Mouse (Mus musculus) embryonic facial prominence, embryonic 10.5 days (tissue): ENCODE measurements around the gene Rab3ip. TPM values are rescaled to one million over a fixed set of nuclear protein-coding genes. Genes with fewer than 3 reads are reported as not detected.
A peak's percentile ranks its signal among the peaks of the same experiment; 100 is the strongest.

Source experiments
- DNase-seq: peaks from one replicate; pipeline ENCODE4 v3.0.0-alpha.2; 2017; ENCODE audit warnings: low spot score
- H3K27ac ChIP-seq: fragments of 300-500 bp; sonication (generic); replicated peaks from 2 replicates; pipeline ENCODE4 v1.5.1; 2016; ENCODE audit warnings: mild to moderate bottlenecking
- H3K27me3 ChIP-seq: fragments of 300-500 bp; sonication (generic); replicated peaks from 2 replicates; pipeline ENCODE4 v1.6.1; 2016; ENCODE audit warnings: low read depth, mild to moderate bottlenecking; ENCODE audit not compliant: poor library complexity, severe bottlenecking
- H3K36me3 ChIP-seq: fragments of 300-500 bp; sonication (generic); replicated peaks from 2 replicates; pipeline ENCODE4 v1.6.1; 2016; ENCODE audit warnings: mild to moderate bottlenecking, moderate library complexity
- H3K4me1 ChIP-seq: fragments of 300-500 bp; sonication (generic); 2 replicates; pipeline ENCODE4 v1.6.1; 2016
- H3K4me3 ChIP-seq: fragments of 300-500 bp; sonication (generic); 2 replicates; pipeline ENCODE4 v1.5.1; 2016; ENCODE audit warnings: mild to moderate bottlenecking, moderate library complexity
- H3K9me3 ChIP-seq: fragments of 300-500 bp; sonication (generic); 2 replicates; pipeline ENCODE4 v1.6.1; 2016; ENCODE audit warnings: mild to moderate bottlenecking
- WGBS: fragments of 180-500 bp; shearing (Covaris S2); methylation state at CpG from one replicate; pipeline ENCODE4 v1.1.7; 2016; 5-methylcytosine and 5-hydroxymethylcytosine counted together
- polyA plus RNA-seq: library from polyadenylated mRNA; unstranded; fragments of >200 nt; fragmentation: Nextera tagmentation; extraction: Ambion mirVana; gene quantifications from 2 replicates; pipeline ENCODE4 v1.2.1, GENCODE M21; 2016

Gene Rab3ip
- polyA plus RNA-seq, 1 experiment from 2014 or later, result 36.5 TPM

- DNase-seq, result no peak
- Histone ChIP-seq H3K36me3 (peaks cover 91% of the 10 kb centered on the region), H3K4me3 (no peak overlapping the region), H3K27ac (no peak overlapping the region), H3K9me3 (no peaks in the 10 kb centered on the region), H3K27me3 (no peaks in the 10 kb centered on the region), H3K4me1 (0 out of 2 replicates have a peak, but pooled peaks cover 3% of the 10 kb centered on the region)
- WGBS, result 91% methylated on average over 9 of the region's 9 CpGs
Observed at GRCm38 (mm10) chr10:116912850-116913249, 37.7 kb downstream of the Rab3ip start.

DNA sequence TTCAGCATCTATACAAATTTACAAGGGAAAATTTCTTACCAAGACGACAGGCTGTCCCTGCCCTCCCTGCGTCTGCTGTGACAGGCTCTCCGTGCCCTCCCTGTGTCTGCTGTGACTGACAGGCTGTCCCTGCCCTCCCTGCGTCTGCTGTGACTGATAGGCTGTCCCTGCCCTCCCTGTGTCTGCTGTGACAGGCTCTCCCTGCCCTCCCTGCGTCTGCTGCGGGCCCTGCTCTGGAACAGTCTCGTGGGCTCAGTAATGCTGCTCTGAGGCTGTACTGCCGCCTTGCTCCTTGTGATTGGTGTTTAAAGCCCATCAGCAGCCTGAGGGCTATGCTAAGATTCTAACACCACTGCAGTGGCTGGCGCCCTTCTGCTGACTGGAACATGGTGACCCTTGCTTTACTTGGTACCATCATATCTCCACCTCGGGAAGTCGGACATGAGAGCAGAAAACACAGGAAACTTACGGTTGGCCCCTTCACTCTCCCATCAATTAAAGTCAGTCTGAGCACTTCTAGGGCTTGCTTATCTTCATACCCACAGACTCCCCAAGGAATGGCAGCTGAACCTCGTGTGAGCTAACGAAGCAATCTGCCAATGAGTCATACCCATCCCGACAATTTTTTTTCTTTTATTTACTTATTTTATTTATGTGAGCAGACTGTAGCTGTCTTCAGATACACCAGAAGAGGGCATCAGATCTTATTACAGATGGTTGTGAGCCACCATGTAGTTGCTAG is 41.5 kb downstream of the Rab3ip start:
- 79% methylated on average over 15 of the region's 15 CpGs for WGBS
- Histone ChIP-seq H3K36me3 (peaks cover 96% of the 10 kb centered on the region), H3K4me1 (no peaks in the 10 kb centered on the region)

DNA sequence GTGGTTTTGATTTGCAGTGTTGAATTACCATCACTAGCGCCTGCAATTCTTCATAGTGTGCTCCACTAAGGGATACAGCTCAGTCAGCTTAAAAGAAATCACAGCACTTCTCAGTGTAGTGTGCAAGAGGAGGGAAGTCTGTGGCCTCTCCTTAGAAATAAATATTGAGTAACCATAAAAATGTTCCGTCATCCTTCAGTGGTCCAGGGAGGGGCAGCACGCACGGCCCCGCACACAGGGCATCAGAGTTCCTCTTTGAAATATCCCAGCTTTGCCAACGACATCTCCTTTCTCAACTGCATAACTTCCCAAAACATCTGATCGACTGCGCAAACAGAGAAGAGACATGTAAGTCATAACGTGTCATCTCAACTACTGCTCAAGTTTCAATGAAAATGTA is 43.8 kb downstream of the Rab3ip start:
- 94% methylated on average over 9 of the region's 9 CpGs for WGBS
- no peaks in the 10 kb centered on the region for H3K4me1 ChIP-seq
- H3K27ac ChIP-seq, result no peak overlapping the region
- peaks cover 82% of the 10 kb centered on the region for H3K36me3 ChIP-seq
- DNase-seq, result no peak
- no peak overlapping the region for H3K4me3 ChIP-seq
- no peaks in the 10 kb centered on the region for H3K27me3 ChIP-seq
- no peaks in the 10 kb centered on the region for H3K9me3 ChIP-seq

More for the DNA sequence above, 41.5 kb downstream of the Rab3ip start:
- no peak for DNase-seq
- Histone ChIP-seq H3K9me3 (no peaks in the 10 kb centered on the region), H3K27me3 (no peaks in the 10 kb centered on the region), H3K27ac (no peak overlapping the region), H3K4me3 (no peak overlapping the region)

DNA sequence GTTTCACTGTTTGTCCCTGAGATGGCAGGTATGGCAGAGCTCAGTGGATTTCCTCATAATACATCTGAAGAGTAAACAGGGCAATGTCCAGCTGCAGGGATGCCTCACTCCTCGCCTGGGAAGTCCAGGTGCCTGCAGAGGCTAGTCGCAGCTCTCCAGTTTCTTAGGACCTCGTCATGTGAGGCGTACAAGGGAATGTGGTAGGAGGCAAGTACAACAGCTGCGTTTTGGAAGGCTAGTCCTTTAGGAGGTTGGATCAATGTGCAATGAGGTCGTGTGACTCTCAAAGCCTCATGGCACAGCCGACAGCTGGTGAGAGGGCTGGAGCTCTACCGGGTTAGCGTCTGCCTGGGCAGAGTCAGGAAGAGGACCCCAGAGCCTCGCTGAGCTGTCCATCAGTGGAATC is 46.1 kb downstream of the Rab3ip start:
- peaks cover 61% of the 10 kb centered on the region for H3K36me3 ChIP-seq
- WGBS, result 89% methylated on average over 10 of the region's 10 CpGs

DNA sequence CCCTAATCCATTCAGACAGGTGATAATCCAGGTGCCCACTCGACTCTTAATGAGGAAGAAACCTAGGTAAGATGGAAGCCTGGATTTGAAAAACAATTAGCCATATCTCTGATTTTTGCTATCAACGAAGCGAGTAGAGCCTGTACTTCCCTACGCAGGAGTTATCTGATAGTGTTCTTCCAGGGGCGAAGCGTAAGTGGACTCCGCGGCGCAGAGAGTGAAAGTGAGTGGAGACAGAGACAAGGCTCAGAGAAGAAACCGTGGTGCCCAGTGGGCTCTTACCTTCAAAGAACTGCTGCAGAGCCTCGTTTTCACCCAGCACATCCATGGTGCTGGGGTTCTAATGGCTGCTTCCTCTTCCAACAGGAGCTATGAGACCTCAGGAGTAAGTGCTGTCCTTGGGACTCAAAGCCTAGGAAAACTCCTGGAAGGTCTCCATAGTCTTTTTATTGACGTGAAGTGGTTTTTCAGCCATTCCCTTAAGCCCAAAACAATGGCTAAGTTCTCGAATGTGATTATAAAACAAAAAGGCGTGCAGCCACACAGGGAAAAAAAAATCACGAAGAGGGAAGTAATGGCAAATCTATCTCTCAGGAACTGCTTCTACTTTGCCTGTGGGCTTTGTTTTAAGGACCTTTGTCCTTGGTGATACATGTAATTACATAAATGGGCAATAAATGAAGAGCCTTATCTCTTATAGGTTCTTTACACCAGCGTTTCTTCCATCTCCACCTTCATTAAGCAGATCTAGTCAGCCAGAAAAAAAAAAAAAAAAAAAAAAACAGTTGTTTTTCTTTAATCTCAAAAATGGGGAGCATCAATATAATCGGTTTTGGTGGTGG is 54.0 kb downstream of the Rab3ip start, which contains the start of gene Myrfl:
Gene Myrfl, minus strand, starts transcription at position 584 of the 842 bp plus-strand sequence.
- WGBS, result 84% methylated on average over 17 of the region's 17 CpGs
- no peak within 1 kb of the TSS for H3K27ac ChIP-seq
- no peaks in the 10 kb centered on the region for H3K27me3 ChIP-seq
- no peak for DNase-seq
- H3K9me3 ChIP-seq, result no peaks in the 10 kb centered on the region
- H3K4me3 ChIP-seq, result no peak within 1 kb of the TSS
- H3K4me1 ChIP-seq, result peaks cover 29% of the 10 kb centered on the region
- H3K36me3 ChIP-seq, result no peaks in the 10 kb centered on the region

More for the DNA sequence above, 46.1 kb downstream of the Rab3ip start:
- H3K9me3 ChIP-seq, result no peaks in the 10 kb centered on the region
- no peak overlapping the region for H3K4me3 ChIP-seq
- H3K4me1 ChIP-seq, result no peaks in the 10 kb centered on the region
- DNase-seq, result no peak
- H3K27ac ChIP-seq, result no peak overlapping the region
- H3K27me3 ChIP-seq, result no peaks in the 10 kb centered on the region

GRCm38 (mm10) chr10:116895108-116895833 is 55.3 kb downstream of the Rab3ip start:
- DNase-seq, result no peak
- Histone ChIP-seq H3K36me3 (no peaks in the 10 kb centered on the region), H3K27me3 (no peaks in the 10 kb centered on the region), H3K27ac (no peak overlapping the region), H3K9me3 (no peaks in the 10 kb centered on the region), H3K4me3 (no peak overlapping the region), H3K4me1 (peaks cover 32% of the 10 kb centered on the region)
- 88% methylated on average over 12 of the region's 12 CpGs for WGBS

DNA sequence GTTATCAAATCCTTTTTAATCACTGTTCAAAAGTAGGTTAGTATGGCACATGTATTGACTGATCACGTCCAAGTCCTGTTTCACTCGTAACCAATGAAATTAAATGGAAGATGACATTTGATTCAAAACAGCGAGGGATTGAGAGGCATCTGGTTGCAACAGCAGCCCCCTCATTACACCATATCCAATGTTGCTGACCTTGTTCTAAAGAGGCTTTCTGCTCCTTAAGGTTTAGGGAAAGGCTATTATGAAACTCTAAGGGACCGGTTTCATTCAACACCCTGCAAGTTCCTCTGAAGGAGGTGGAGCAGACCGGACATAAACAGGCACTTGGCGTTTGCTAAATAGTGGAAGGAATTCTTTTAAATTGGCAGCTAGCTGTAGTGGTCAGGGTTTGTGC is 56.0 kb downstream of the Rab3ip start:
- 77% methylated on average over 6 of the region's 6 CpGs for WGBS
- Histone ChIP-seq H3K27ac (no peak overlapping the region), H3K9me3 (no peaks in the 10 kb centered on the region), H3K27me3 (no peaks in the 10 kb centered on the region), H3K4me3 (no peak overlapping the region), H3K36me3 (no peaks in the 10 kb centered on the region), H3K4me1 (peaks cover 32% of the 10 kb centered on the region)
- DNase-seq, result no peak

DNA sequence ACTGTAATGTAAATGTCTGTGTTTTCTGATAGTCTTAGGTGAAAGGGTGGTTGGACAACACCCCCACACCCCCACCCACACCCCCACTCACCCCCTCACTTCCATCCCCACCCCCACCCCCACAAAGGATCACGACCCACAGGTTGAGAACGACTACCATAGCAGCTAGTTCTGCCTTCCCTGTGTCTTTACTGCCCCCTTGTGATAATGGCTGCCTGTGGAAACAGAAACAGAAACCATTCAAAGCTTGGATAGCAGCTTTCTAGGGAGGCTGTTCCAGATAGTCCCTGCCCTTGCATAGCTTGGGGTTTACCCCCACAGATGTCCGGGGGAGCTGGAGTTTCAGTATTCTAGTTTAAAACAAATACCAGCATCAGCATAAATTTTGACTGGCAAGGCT is 56.8 kb downstream of the Rab3ip start:
- Histone ChIP-seq H3K9me3 (no peaks in the 10 kb centered on the region), H3K27me3 (no peaks in the 10 kb centered on the region), H3K27ac (no peak overlapping the region), H3K4me1 (peaks cover 32% of the 10 kb centered on the region), H3K4me3 (no peak overlapping the region), H3K36me3 (no peaks in the 10 kb centered on the region)
- peak; percentile 18 for DNase-seq
- 30% methylated on average over 3 of the region's 3 CpGs for WGBS

DNA sequence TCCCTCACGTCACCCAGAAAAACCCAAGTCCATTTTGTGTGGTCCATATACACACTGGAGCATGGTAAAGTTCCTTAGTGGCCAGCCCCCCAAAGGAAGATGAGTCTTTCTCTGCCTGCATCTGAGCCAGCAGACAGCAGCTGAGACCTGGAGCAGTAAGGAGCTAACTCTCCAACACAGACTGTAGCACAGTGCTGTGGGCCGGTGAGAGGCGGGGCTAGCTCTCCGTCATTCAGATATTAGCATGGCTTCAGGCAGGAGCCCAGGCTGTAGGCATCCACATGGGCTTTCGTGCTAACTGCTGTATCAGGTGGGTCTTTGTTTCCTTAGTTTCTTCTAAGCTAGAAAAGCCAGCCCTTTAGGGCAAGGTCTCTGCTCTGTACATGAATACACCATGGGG is 60.0 kb downstream of the Rab3ip start:
- no peaks in the 10 kb centered on the region for H3K36me3 ChIP-seq
- H3K4me3 ChIP-seq, result no peak overlapping the region
- peaks cover 28% of the 10 kb centered on the region for H3K4me1 ChIP-seq
- peak; percentile 31 for DNase-seq
- H3K9me3 ChIP-seq, result no peaks in the 10 kb centered on the region
- 43% methylated on average over 5 of the region's 5 CpGs for WGBS
- no peak overlapping the region for H3K27ac ChIP-seq
- H3K27me3 ChIP-seq, result no peaks in the 10 kb centered on the region

GRCm38 (mm10) chr10:116884552-116884951 is 66.0 kb downstream of the Rab3ip start:
- no peak overlapping the region for H3K4me3 ChIP-seq
- no peak overlapping the region for H3K27ac ChIP-seq
- H3K4me1 ChIP-seq, result no peaks in the 10 kb centered on the region
- H3K9me3 ChIP-seq, result no peaks in the 10 kb centered on the region
- no peaks in the 10 kb centered on the region for H3K36me3 ChIP-seq
- DNase-seq, result no peak
- no peaks in the 10 kb centered on the region for H3K27me3 ChIP-seq
- 85% methylated on average over 3 of the region's 3 CpGs for WGBS

DNA sequence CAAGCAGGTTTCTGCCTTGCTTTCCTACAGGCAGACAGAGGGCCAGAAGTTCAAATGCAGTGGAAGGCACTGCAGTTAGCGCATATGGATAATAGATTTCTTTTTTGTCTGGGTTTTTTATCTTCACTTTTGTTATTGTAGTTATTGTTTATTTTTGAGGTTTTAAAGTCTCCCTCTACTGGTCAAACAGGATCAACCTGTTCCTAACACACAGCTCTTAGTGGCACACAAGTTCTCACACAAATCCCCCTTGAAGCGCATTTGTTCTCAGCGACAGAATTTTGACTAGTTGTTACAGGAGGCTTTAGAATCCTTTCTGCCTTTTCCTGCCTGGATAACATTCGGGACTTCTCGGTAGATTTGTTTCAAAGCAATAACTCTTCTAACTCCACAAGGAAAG is 67.0 kb downstream of the Rab3ip start:
- WGBS, result 71% methylated on average over 5 of the region's 5 CpGs
- no peak for DNase-seq
- H3K36me3 ChIP-seq, result no peaks in the 10 kb centered on the region
- no peaks in the 10 kb centered on the region for H3K9me3 ChIP-seq
- H3K27ac ChIP-seq, result no peak overlapping the region
- no peak overlapping the region for H3K4me3 ChIP-seq
- H3K4me1 ChIP-seq, result no peaks in the 10 kb centered on the region
- H3K27me3 ChIP-seq, result no peaks in the 10 kb centered on the region

DNA sequence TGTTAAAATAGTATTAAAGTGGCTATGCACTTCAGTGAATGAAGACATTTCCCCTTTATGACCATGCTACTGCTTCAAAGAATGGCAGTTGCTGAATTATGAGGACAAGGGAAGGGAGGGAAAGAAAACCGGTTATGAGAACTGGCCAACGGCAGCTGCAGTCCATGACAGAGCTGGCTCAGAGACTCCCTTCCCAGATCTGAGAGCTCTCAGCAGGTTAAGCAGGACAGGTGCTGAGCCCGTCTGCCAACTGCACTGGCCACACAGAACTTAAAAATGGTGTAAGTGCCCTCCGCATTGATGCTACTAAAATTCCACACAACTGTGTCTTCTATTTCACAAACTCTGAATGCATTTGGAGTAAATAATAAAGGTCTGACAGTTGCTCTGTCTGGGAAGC is 73.1 kb downstream of the Rab3ip start:
- no peak for DNase-seq
- 89% methylated on average over 4 of the region's 4 CpGs for WGBS
- Histone ChIP-seq H3K4me3 (no peak overlapping the region), H3K27ac (no peak overlapping the region), H3K36me3 (no peaks in the 10 kb centered on the region), H3K4me1 (no peaks in the 10 kb centered on the region), H3K9me3 (no peaks in the 10 kb centered on the region), H3K27me3 (no peaks in the 10 kb centered on the region)
